Comparison of ENCODE assay signal across 10 mouse cellular contexts in the genomic region with DNA sequence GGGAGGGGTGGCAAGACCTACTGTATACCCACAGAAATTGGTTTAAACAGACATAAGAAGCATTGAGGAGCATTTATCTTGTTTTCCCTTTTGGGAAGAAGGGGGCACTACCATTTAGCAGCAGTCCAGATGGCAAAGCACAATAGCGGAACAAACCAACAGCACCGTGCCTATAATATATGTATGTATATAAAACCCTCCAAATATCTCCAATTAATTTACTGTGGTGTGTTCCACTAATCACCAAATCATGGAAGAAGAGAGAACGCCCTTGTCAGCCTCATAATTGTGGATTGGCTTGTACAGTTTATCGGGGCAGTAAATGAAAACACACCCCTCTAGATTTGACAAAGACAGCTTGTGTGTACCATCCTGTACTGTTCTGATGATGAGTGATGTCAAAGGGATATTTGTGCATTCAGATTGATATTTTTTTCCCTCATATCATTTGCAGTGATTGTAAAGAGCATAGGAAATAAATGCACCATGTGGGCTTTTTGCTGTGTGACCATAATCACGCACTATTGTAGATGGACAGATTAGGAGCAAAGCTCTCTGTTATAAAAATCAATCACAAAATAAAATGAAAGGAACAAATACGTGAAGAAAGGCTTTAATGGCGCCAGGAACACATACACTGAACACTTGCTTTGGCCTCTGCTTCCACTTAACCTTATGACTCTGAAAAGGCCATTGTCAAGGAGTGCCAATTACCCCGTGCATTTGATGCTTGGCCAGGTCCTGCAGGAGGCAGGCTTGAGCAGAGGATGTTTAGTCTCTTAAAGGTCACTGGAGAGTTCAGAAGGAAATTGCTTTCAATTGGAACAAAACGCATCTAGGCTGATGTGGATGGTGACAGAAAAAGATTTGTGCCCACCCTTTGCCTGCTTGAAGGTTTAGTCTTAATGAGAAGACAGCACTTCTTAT.
DNase-seq lines count a peak whose midpoint lies in the region; ATAC-seq and TF ChIP-seq lines count a peak whose summit lies in the region.
"Had no signal": no experiment of that assay in that cellular context is flagged by ENCODE, and none has a peak within 500 bp of the region (broad histone marks: within the 10 kb centered on the region; RNA-seq: fewer than 3 reads in every experiment).

No protein-coding gene starts in this region.

- no peak for TF ChIP-seq EP300 in lung, postnatal 0 days (IDR thresholded peaks at IDR 0.05)

- no peaks in the 10 kb centered on the region for H3K36me3 ChIP-seq in lung, postnatal 0 days (ENCODE audit: insufficient read depth, low read length)
- no peaks in the 10 kb centered on the region for H3K36me3 ChIP-seq in forebrain, embryonic 16.5 days (ENCODE audit: control insufficient read depth, insufficient read depth)
- H3K36me3 ChIP-seq in midbrain, embryonic 11.5 days (ENCODE audit: control insufficient read depth, insufficient read depth, low read length): no peaks in the 10 kb centered on the region
- H3K36me3 ChIP-seq in heart, embryonic 12.5 days: no peaks in the 10 kb centered on the region
- H3K36me3 ChIP-seq: embryonic facial prominence, embryonic 12.5 days; liver, embryonic 13.5 days had no signal

- H3K27ac ChIP-seq in lung, postnatal 0 days (ENCODE audit: low read length): no peak overlapping the region
- H3K27ac ChIP-seq in forebrain, embryonic 16.5 days (ENCODE audit: low read length): peak overlapping the region; percentile 76
- peak overlapping the region; percentile 53 for H3K27ac ChIP-seq in midbrain, embryonic 11.5 days (ENCODE audit: low read depth, low read length)
- no peak overlapping the region for H3K27ac ChIP-seq in heart, embryonic 12.5 days (ENCODE audit: poor library complexity, severe bottlenecking)
- H3K27ac ChIP-seq: embryonic facial prominence, embryonic 12.5 days; gastrocnemius, adult 2 months; liver, embryonic 13.5 days had no signal

- no peak for DNase-seq in lung, postnatal 0 days (ENCODE audit: low spot score)
- DNase-seq in lung, postnatal 4 days: no peak
- peak; percentile 84 for DNase-seq in midbrain, embryonic 11.5 days (ENCODE audit: low spot score, missing footprints)
- DNase-seq in heart, adult 18-20 months: no peak
- no peak for DNase-seq in ovary, postnatal 14 days (ENCODE audit: low spot score)
- DNase-seq: gastrocnemius, adult 2 months; liver, embryonic 13.5 days had no signal

- H3K4me1 ChIP-seq in lung, postnatal 0 days (ENCODE audit: insufficient read depth, low read depth, low read length): no peaks in the 10 kb centered on the region
- peaks cover 15% of the 10 kb centered on the region for H3K4me1 ChIP-seq in forebrain, embryonic 16.5 days (replicated peaks; ENCODE audit: control insufficient read depth, insufficient read depth, low read length)
- peaks cover 4% of the 10 kb centered on the region; the same call in 1 of the 2 replicates for H3K4me1 ChIP-seq in midbrain, embryonic 11.5 days (ENCODE audit: control insufficient read depth, insufficient read depth, low read length)
- H3K4me1 ChIP-seq in heart, embryonic 12.5 days (replicated peaks): no peaks in the 10 kb centered on the region
- H3K4me1 ChIP-seq: embryonic facial prominence, embryonic 12.5 days; liver, embryonic 13.5 days had no signal

- TF ChIP-seq CTCF in lung, postnatal 0 days (IDR thresholded peaks at IDR 0.05): peak; percentile 34

- no peaks in the 10 kb centered on the region for H3K27me3 ChIP-seq in lung, postnatal 0 days (replicated peaks; ENCODE audit: insufficient read depth, low read length)
- no peaks in the 10 kb centered on the region for H3K27me3 ChIP-seq in forebrain, embryonic 16.5 days (replicated peaks; ENCODE audit: control insufficient read depth, insufficient read depth, low read length)
- no peaks in the 10 kb centered on the region for H3K27me3 ChIP-seq in midbrain, embryonic 11.5 days (ENCODE audit: control insufficient read depth, insufficient read depth, low read length)
- H3K27me3 ChIP-seq in heart, embryonic 12.5 days (replicated peaks): no peaks in the 10 kb centered on the region
- H3K27me3 ChIP-seq: embryonic facial prominence, embryonic 12.5 days; liver, embryonic 13.5 days had no signal

- no peak for ATAC-seq in lung, postnatal 0 days
- ATAC-seq in forebrain, embryonic 16.5 days: peak; percentile 67
- peak; percentile 45 for ATAC-seq in midbrain, embryonic 11.5 days (ENCODE audit: low FRiP score)
- ATAC-seq in heart, embryonic 12.5 days (ENCODE audit: insufficient number of reproducible peaks, low FRiP score): no peak

- H3K4me2 ChIP-seq in lung, postnatal 0 days (replicated peaks; ENCODE audit: low read depth, low read length): no peak overlapping the region
- 0 out of 2 replicates have a peak overlapping the region, but pooled peaks have one; percentile 3 for H3K4me2 ChIP-seq in forebrain, embryonic 16.5 days (ENCODE audit: low read length)
- no peak overlapping the region for H3K4me2 ChIP-seq in midbrain, embryonic 11.5 days
- H3K4me2 ChIP-seq in heart, embryonic 12.5 days: no peak overlapping the region
- H3K4me2 ChIP-seq: embryonic facial prominence, embryonic 12.5 days; liver, embryonic 13.5 days had no signal

- WGBS in lung, postnatal 0 days: 73% methylated on average over 9 of the region's 9 CpGs
- 15% methylated on average over 9 of the region's 9 CpGs for WGBS in forebrain, embryonic 16.5 days
- WGBS in midbrain, embryonic 11.5 days: 67% methylated on average over 9 of the region's 9 CpGs
- 77% methylated on average over 9 of the region's 9 CpGs for WGBS in heart, embryonic 12.5 days

- H3K9ac ChIP-seq in lung, postnatal 0 days (replicated peaks; ENCODE audit: low read depth): no peak overlapping the region
- H3K9ac ChIP-seq in forebrain, embryonic 16.5 days (replicated peaks; ENCODE audit: low read depth, low read length): no peak overlapping the region
- H3K9ac ChIP-seq in midbrain, embryonic 11.5 days (ENCODE audit: low read length): no peak overlapping the region
- no peak overlapping the region for H3K9ac ChIP-seq in heart, embryonic 12.5 days
- H3K9ac ChIP-seq: embryonic facial prominence, embryonic 12.5 days; liver, embryonic 13.5 days had no signal

- no peak overlapping the region for H3K4me3 ChIP-seq in lung, postnatal 0 days (ENCODE audit: low read depth, low read length)
- no peak overlapping the region for H3K4me3 ChIP-seq in forebrain, embryonic 16.5 days (replicated peaks; ENCODE audit: low read length)
- H3K4me3 ChIP-seq in midbrain, embryonic 11.5 days (ENCODE audit: low read depth, low read length): no peak overlapping the region
- no peak overlapping the region for H3K4me3 ChIP-seq in heart, embryonic 12.5 days
- H3K4me3 ChIP-seq: embryonic facial prominence, embryonic 12.5 days; gastrocnemius, adult 2 months; liver, embryonic 13.5 days had no signal

- no peaks in the 10 kb centered on the region for H3K9me3 ChIP-seq in lung, postnatal 0 days (ENCODE audit: low read length)
- H3K9me3 ChIP-seq in forebrain, embryonic 16.5 days (ENCODE audit: control insufficient read depth, low read length): no peaks in the 10 kb centered on the region
- no peaks in the 10 kb centered on the region for H3K9me3 ChIP-seq in midbrain, embryonic 11.5 days (ENCODE audit: control insufficient read depth, low read length)
- no peaks in the 10 kb centered on the region for H3K9me3 ChIP-seq in heart, embryonic 12.5 days (replicated peaks)
- H3K9me3 ChIP-seq: embryonic facial prominence, embryonic 12.5 days; liver, embryonic 13.5 days had no signal

Comparison
In these comparisons a context has a peak if more than half of its experiments do, and no peak if none do; other contexts are left out.
1. ATAC-seq: peak in forebrain, embryonic 16.5 days (single experiment) and midbrain, embryonic 11.5 days (single experiment); none in lung, postnatal 0 days (single experiment) and heart, embryonic 12.5 days (single experiment).
2. H3K27ac ChIP-seq: peak in forebrain, embryonic 16.5 days (single experiment) and midbrain, embryonic 11.5 days (single experiment); none in lung, postnatal 0 days (single experiment) and heart, embryonic 12.5 days (single experiment).